Mouse (Mus musculus): ENCODE measurements around the gene Atp5b.

DNA sequence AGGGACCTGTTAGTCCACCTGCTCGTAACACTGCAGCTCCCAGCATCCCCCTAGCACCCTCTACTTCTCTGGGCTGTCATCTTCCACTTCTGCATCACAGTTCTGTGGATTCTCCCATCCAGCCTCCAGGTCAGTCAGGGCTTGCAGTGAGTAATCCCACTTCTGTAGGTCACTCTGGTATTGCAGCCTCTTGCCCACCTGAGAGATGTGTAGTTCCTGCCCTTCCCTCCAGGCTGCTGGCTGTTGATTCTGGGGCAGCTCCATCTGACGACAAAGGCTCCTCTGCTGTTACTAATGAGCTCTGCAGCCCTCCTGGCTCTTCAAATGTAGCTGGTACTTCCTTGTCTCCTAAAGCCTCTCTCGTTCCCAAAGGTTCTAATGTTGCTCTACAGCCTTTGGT is 43.2 kb upstream of the Atp5b start:
- no peak for TF ChIP-seq CTCF (IDR thresholded peaks at IDR 0.05; ENCODE audit: extremely low read depth, insufficient read depth, insufficient read length, insufficient replicate concordance)
- no peak for TF ChIP-seq POLR2A (IDR thresholded peaks at IDR 0.05; ENCODE audit: low read depth, low read length)
